Mouse (Mus musculus) lung, postnatal 0 days (tissue): ENCODE results near the gene Grik1. TPM values are rescaled to one million over a fixed set of nuclear protein-coding genes. Genes with fewer than 3 reads are reported as not detected.

Experiments
- ATAC-seq: fragments of 200-750 bp; cut with Nextera tagmentation; 2 replicates; pipeline ENCODE4 v1.8.0; 2017; ENCODE audit warnings: moderate library complexity
- DNase-seq: peaks from one replicate; pipeline ENCODE4 v3.0.0-alpha.2; 2016; ENCODE audit warnings: low spot score
- H3K27ac ChIP-seq: fragments of 300-500 bp; sonication (generic); 2 replicates; pipeline ENCODE4 v1.5.1; 2014; ENCODE audit warnings: antibody characterized with exemption, mild to moderate bottlenecking, low read length, mixed read lengths
- H3K27me3 ChIP-seq: fragments of 300-500 bp; sonication (generic); replicated peaks from 2 replicates; pipeline ENCODE4 v1.6.1; 2014; ENCODE audit warnings: low read length, mixed read lengths; ENCODE audit not compliant: insufficient read depth
- H3K36me3 ChIP-seq: fragments of 300-500 bp; sonication (generic); 2 replicates; pipeline ENCODE4 v1.6.1; 2014; ENCODE audit warnings: low read length, mixed read lengths; ENCODE audit not compliant: insufficient read depth
- H3K4me1 ChIP-seq: fragments of 300-500 bp; sonication (generic); 2 replicates; pipeline ENCODE4 v1.6.1; 2014; ENCODE audit warnings: antibody characterized with exemption, low read depth, low read length, mixed read lengths; ENCODE audit not compliant: insufficient read depth
- H3K4me2 ChIP-seq: fragments of 300-500 bp; sonication (generic); replicated peaks from 2 replicates; pipeline ENCODE4 v1.6.1; 2014; ENCODE audit warnings: low read depth, mild to moderate bottlenecking, low read length, moderate library complexity, mixed read lengths
- H3K4me3 ChIP-seq: fragments of 300-500 bp; sonication (generic); 2 replicates; pipeline ENCODE4 v1.5.1; 2014; ENCODE audit warnings: low read depth, low read length
- H3K9ac ChIP-seq: fragments of 300-500 bp; sonication (generic); replicated peaks from 2 replicates; pipeline ENCODE4 v1.6.1; 2014; ENCODE audit warnings: low read depth, mild to moderate bottlenecking
- H3K9me3 ChIP-seq: fragments of 300-500 bp; sonication (generic); 2 replicates; pipeline ENCODE4 v1.6.1; 2016; ENCODE audit warnings: low read length, mixed read lengths
- CTCF ChIP-seq: IDR thresholded peaks from 2 replicates; pipeline ENCODE4 v1.5.1; 2016; ENCODE audit warnings: antibody characterized with exemption, mild to moderate bottlenecking
- EP300 ChIP-seq: IDR thresholded peaks from 2 replicates; pipeline ENCODE4 v1.6.1; 2016; ENCODE audit warnings: antibody characterized with exemption, mild to moderate bottlenecking, control low read depth
- WGBS: fragments of 180-500 bp; shearing (Covaris S2); extraction: QIAGEN DNeasy Blood & Tissue Kit; methylation state at CpG from one replicate; pipeline ENCODE4 v1.1.7; 2014; 5-methylcytosine and 5-hydroxymethylcytosine counted together
- polyA plus RNA-seq: library from polyadenylated mRNA; unstranded; fragments of >200 nt; fragmentation: Nextera tagmentation; extraction: Ambion mirVana; gene quantifications from 2 replicates; pipeline ENCODE4 v1.2.1, GENCODE M21; 2015

The Grik1 gene
- polyA plus RNA-seq, 1 experiment from 2014 or later = 0.25 TPM

DNA sequence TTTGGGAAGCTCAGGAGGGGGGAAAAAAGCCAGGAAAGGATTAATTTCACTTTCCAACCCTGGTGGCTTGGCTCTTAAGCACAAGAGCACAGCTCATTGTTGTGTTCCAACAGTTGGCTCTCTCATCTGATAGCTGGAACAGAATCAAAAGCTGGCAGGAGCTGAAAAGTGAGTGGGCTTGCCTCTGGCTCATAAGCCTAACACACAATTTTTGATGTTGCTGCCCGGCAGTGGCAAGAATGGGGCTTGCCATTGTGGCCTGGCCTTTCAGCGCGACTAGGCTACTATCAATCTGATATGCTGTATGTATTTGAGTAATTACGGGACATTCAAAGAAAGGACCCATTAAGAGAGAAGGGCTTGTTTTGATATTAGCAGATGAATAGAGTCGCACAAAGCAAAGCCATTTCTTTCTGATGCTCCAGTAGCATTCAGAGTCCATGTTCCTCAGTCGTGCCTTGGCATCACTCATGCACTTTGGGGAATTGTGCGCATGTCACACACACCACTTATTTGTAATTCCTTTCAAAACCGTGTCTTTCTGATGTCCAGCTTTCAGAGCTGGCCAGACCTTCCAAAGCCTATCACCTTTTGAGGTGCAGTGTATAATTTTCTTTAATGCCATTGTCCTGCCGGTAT lies 115.9 kb downstream of the Grik1 start:
- H3K36me3 ChIP-seq = no peaks in the 10 kb centered on the region
- ATAC-seq (no peak), DNase-seq (no peak)
- TF ChIP-seq EP300 (no peak), CTCF (no peak)
- H3K9me3 ChIP-seq = no peaks in the 10 kb centered on the region
- no peak overlapping the region for H3K4me3 ChIP-seq
- no peak overlapping the region for H3K9ac ChIP-seq
- no peaks in the 10 kb centered on the region for H3K27me3 ChIP-seq
- H3K4me1 ChIP-seq = no peaks in the 10 kb centered on the region
- H3K4me2 ChIP-seq = no peak overlapping the region
- 81% methylated on average over 9 of the region's 9 CpGs for WGBS
- H3K27ac ChIP-seq = no peak overlapping the region

DNA sequence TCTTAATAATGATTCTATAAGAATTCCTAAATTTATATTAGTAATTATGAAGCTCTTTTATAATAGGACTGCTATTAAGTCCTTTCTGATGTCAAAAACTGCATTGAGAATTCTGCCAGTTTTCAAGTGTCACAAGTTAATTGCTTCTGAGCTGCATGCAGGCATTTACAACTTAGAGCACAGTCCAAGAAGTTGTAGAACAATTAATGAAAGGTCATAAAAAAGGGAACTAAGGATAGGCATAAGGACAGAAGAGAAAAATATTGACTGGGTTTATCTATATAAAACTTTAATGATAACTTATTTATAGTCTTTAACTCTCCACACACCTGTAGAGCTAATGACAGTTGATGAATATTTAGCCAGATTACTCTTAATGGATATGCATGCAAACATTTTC lies 123.5 kb downstream of the Grik1 start:
- TF ChIP-seq CTCF (no peak), EP300 (no peak)
- no peaks in the 10 kb centered on the region for H3K9me3 ChIP-seq
- no peak overlapping the region for H3K9ac ChIP-seq
- H3K27me3 ChIP-seq = no peaks in the 10 kb centered on the region
- H3K4me1 ChIP-seq = no peaks in the 10 kb centered on the region
- H3K36me3 ChIP-seq = no peaks in the 10 kb centered on the region
- H3K4me2 ChIP-seq = no peak overlapping the region
- no peak for ATAC-seq
- no peak for DNase-seq
- no peak overlapping the region for H3K27ac ChIP-seq
- no peak overlapping the region for H3K4me3 ChIP-seq

- no peak for ATAC-seq
- Histone ChIP-seq H3K4me3 (no peak overlapping the region), H3K9ac (no peak overlapping the region), H3K4me2 (no peak overlapping the region), H3K36me3 (no peaks in the 10 kb centered on the region), H3K27ac (no peak overlapping the region), H3K4me1 (no peaks in the 10 kb centered on the region), H3K9me3 (no peaks in the 10 kb centered on the region), H3K27me3 (no peaks in the 10 kb centered on the region)
- 34% methylated on average over 2 of the region's 2 CpGs for WGBS
- TF ChIP-seq EP300 (no peak), CTCF (no peak)
- DNase-seq = no peak
Measured at GRCm38 (mm10) chr16:88142574-88142973, 147.5 kb downstream of the Grik1 start.

- H3K27ac ChIP-seq = no peak overlapping the region
- H3K36me3 ChIP-seq = no peaks in the 10 kb centered on the region
- no peaks in the 10 kb centered on the region for H3K9me3 ChIP-seq
- DNase-seq (no peak), ATAC-seq (no peak)
- no peaks in the 10 kb centered on the region for H3K27me3 ChIP-seq
- no peak overlapping the region for H3K4me2 ChIP-seq
- TF ChIP-seq EP300 (no peak), CTCF (no peak)
- H3K9ac ChIP-seq = no peak overlapping the region
- 61% methylated on average over 2 of the region's 2 CpGs for WGBS
- no peaks in the 10 kb centered on the region for H3K4me1 ChIP-seq
- no peak overlapping the region for H3K4me3 ChIP-seq
Measured at GRCm38 (mm10) chr16:88142136-88142535, 147.9 kb downstream of the Grik1 start.

GRCm38 (mm10) chr16:88141594-88141993 lies 148.5 kb downstream of the Grik1 start:
- Histone ChIP-seq H3K9me3 (no peaks in the 10 kb centered on the region), H3K36me3 (no peaks in the 10 kb centered on the region), H3K4me3 (no peak overlapping the region), H3K9ac (no peak overlapping the region), H3K27ac (no peak overlapping the region), H3K27me3 (no peaks in the 10 kb centered on the region), H3K4me2 (no peak overlapping the region), H3K4me1 (no peaks in the 10 kb centered on the region)
- TF ChIP-seq EP300 = no peak
- TF ChIP-seq CTCF = no peak
- no peak for DNase-seq
- 90% methylated on average over 2 of the region's 2 CpGs for WGBS
- ATAC-seq = no peak

- Histone ChIP-seq H3K9ac (no peak overlapping the region), H3K9me3 (no peaks in the 10 kb centered on the region), H3K4me2 (no peak overlapping the region), H3K36me3 (no peaks in the 10 kb centered on the region), H3K27ac (no peak overlapping the region), H3K4me1 (no peaks in the 10 kb centered on the region), H3K27me3 (no peaks in the 10 kb centered on the region), H3K4me3 (no peak overlapping the region)
- ATAC-seq (no peak), DNase-seq (no peak)
- no peak for TF ChIP-seq EP300
- no peak for TF ChIP-seq CTCF
- WGBS = 43% methylated on average over 1 of the region's 1 CpGs
Measured at GRCm38 (mm10) chr16:88138913-88139312, 151.2 kb downstream of the Grik1 start.

DNA sequence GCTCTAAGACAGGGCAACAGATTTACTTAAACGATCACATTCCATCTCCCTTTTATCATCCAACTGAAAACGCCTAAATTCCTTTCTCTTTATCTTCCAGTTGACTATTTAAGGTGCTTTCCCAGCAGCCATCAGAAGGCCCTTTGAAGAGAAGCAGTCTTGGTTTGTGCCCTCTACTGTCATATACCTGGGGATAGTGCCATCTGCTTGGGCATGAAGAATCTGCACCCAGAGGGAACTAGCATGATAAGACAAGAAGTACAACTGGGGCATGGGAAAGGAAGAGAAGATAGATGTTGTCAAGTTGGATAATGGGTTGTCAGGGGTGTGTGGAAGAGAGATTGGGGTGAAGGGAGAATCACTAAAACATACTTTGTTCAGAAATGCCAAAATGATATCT lies 157.1 kb downstream of the Grik1 start:
- Histone ChIP-seq H3K9ac (no peak overlapping the region), H3K4me1 (no peaks in the 10 kb centered on the region), H3K27ac (no peak overlapping the region), H3K4me2 (no peak overlapping the region), H3K36me3 (no peaks in the 10 kb centered on the region), H3K4me3 (no peak overlapping the region), H3K27me3 (no peaks in the 10 kb centered on the region), H3K9me3 (no peaks in the 10 kb centered on the region)
- 52% methylated on average over 2 of the region's 2 CpGs for WGBS
- ATAC-seq (no peak), DNase-seq (no peak)
- TF ChIP-seq EP300 (no peak), CTCF (no peak)
